Mouse (Mus musculus): ENCODE data around the gene Iqcd. TPM values are rescaled to one million over a fixed set of nuclear protein-coding genes. Genes with fewer than 3 reads are reported as not detected.

The Iqcd gene
- polyA plus RNA-seq, 1 experiment = 2.1 TPM

- no peak for DNase-seq
- Histone ChIP-seq H3K27me3 (replicated peaks; ENCODE audit: control insufficient read depth, insufficient read depth, low read length) (no peaks in the 10 kb centered on the region), H3K4me1 (ENCODE audit: control insufficient read depth, insufficient read depth, low read length) (no peaks in the 10 kb centered on the region), H3K36me3 (ENCODE audit: control insufficient read depth, insufficient read depth, low read length) (no peaks in the 10 kb centered on the region), H3K4me3 (ENCODE audit: insufficient read depth, low read depth, low read length) (no peak overlapping the region), H3K27ac (ENCODE audit: insufficient read depth, low read depth, low read length) (no peak overlapping the region)
- TF ChIP-seq CTCF (conservative IDR thresholded peaks at IDR 0.05; ENCODE audit: insufficient read depth, insufficient read length, low read depth, low read length) (no peak), POLR2A (IDR thresholded peaks at IDR 0.05; ENCODE audit: low read depth, low read length) (no peak)
- 81% methylated on average over 12 of the region's 12 CpGs for WGBS
Observed at GRCm38 (mm10) chr5:120656281-120656751, 67.5 kb downstream of the Iqcd start.

Other genes with a start within 250 kb of the Iqcd start
- not detected in 2 replicates for gene Lhx5, start 157.3 kb upstream of the Iqcd start, polyA plus RNA-seq (2012; rRNA removed)
- 9.9 and 10.0 TPM in 2 replicates for gene Sdsl, start 116.2 kb upstream of the Iqcd start, polyA plus RNA-seq (2012; rRNA removed)
- gene Sds, start 112.5 kb upstream of the Iqcd start, polyA plus RNA-seq (2012; rRNA removed) = not detected in 2 replicates
- gene Plbd2, start 85.4 kb upstream of the Iqcd start, polyA plus RNA-seq (2012; rRNA removed) = 48.1 and 49.3 TPM in 2 replicates
- 23.0 and 25.8 TPM in 2 replicates for gene Slc8b1, start 77.8 kb upstream of the Iqcd start, polyA plus RNA-seq (2012; rRNA removed)
- gene Tpcn1, start 343 bp upstream of the Iqcd start, polyA plus RNA-seq (2012; rRNA removed) = 200 and 216 TPM in 2 replicates
- gene Rita1, start 23.6 kb downstream of the Iqcd start, polyA plus RNA-seq (2012; rRNA removed) = 25.2 and 32.1 TPM in 2 replicates
- 29.3 and 31.6 TPM in 2 replicates for gene Ddx54, start 23.7 kb downstream of the Iqcd start, polyA plus RNA-seq (2012; rRNA removed)
- not detected in 2 replicates for gene Cfap73, start 45.2 kb downstream of the Iqcd start, polyA plus RNA-seq (2012; rRNA removed)
- 2.3 and 3.4 TPM in 2 replicates for gene Rasal1, start 59.8 kb downstream of the Iqcd start, polyA plus RNA-seq (2012; rRNA removed)
- 1.5 and 4.4 TPM in 2 replicates for gene Dtx1, start 122.9 kb downstream of the Iqcd start, polyA plus RNA-seq (2012; rRNA removed)
- 3.5 and 5.5 TPM in 2 replicates for gene Oas2, start 160.8 kb downstream of the Iqcd start, polyA plus RNA-seq (2012; rRNA removed)
- 0.38 and 2.3 TPM in 2 replicates for gene Oas3, start 188.6 kb downstream of the Iqcd start, polyA plus RNA-seq (2012; rRNA removed)
- gene Oas1e, start 206.5 kb downstream of the Iqcd start, polyA plus RNA-seq (2012; rRNA removed) = not detected in 2 replicates
- gene Oas1c, start 223.5 kb downstream of the Iqcd start, polyA plus RNA-seq (2012; rRNA removed) = 2.6 TPM in 2 replicates